Mouse (Mus musculus): ENCODE measurements around the gene Gm13084. TPM values are rescaled to one million over a fixed set of nuclear protein-coding genes. Genes with fewer than 3 reads are reported as not detected.
"Not testable (repeated sequence)": the region's sequence is repeated elsewhere in the genome, so short reads cannot be mapped to it uniquely, and the experiment has no call there.

Gm13084 gene
- not detected in 2 replicates for total RNA-seq (2017)

- no peak for ATAC-seq (replicated peaks in 1 of 2; ENCODE audit: insufficient read depth in 1 of 2, low FRiP score in 2 of 2, low TSS enrichment in 1 of 2, low read depth in 1 of 2, poor library complexity in 2 of 2, severe bottlenecking in 2 of 2)
Observed at GRCm38 (mm10) chr4:143815993-143816392, at the start of gene Gm13084. TSS of gene Gm13084 (minus strand) at chr4:143816093.

DNA sequence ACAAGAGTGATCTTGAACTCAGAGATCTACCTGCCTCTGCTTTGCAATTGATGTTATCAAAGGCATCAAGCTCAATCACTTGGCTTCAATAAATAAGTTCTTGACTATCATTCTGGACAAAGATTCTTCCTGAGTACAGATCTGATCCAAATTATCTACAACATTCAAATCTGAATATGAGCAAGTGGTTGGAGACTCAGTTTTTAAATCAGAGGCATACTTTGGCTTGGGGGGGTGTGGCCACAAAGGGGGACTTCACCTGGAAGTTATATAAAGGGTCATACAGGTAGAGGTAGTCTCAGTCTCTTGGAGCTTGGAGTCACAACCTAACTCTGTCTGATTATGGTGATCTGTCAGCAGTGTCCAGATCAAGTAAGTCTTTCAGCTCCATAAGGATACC, 30.3 kb upstream of the Gm13084 start, which contains the start of gene Gm13103:
Gene Gm13103 (plus strand): TSS at position 301 of the 400 bp plus-strand sequence.
- ATAC-seq (replicated peaks in 1 of 2; ENCODE audit: insufficient read depth in 1 of 2, low FRiP score in 2 of 2, low TSS enrichment in 1 of 2, low read depth in 1 of 2, poor library complexity in 2 of 2, severe bottlenecking in 2 of 2): not testable (repeated sequence)

DNA sequence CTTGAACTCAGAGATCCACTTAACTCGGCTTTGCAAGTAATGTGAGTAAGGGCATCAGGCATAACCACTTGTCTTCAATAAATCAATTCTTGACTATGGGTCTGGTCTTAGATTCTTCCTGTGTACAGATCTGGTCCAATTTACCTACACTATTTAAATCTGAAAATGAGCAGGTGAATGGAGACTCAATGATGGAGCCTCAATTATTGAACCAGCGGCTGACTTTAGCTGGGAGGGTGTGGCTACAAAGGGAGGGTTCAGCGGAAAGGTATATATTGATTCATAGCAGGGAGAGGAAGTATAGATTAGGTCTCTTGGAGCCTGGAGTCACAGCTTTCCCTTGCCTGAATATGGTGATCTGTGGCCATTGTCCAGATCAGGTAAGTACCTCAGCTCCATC, 26.8 kb downstream of the Gm13084 start, which contains the start of gene Gm13023:
Gene Gm13023 (plus strand): TSS at position 301 of the 400 bp plus-strand sequence.
- not testable (repeated sequence) for ATAC-seq (replicated peaks in 1 of 2; ENCODE audit: insufficient read depth in 1 of 2, low FRiP score in 2 of 2, low TSS enrichment in 1 of 2, low read depth in 1 of 2, poor library complexity in 2 of 2, severe bottlenecking in 2 of 2)

Other genes starting within 250 kb of the Gm13084 start
- not detected in 2 replicates for gene Gm13083, start 201.1 kb downstream of the Gm13084 start, total RNA-seq (2017)
- gene Gm13088, start 158.8 kb downstream of the Gm13084 start, total RNA-seq (2017): not detected in 2 replicates
- not detected in 2 replicates for gene Gm13089, start 113.4 kb downstream of the Gm13084 start, total RNA-seq (2017)
- not detected in 2 replicates for gene Gm13078, start 96.6 kb downstream of the Gm13084 start, total RNA-seq (2017)
- not detected in 2 replicates for gene Gm13023, start 26.7 kb downstream of the Gm13084 start, total RNA-seq (2017)
- not detected in 2 replicates for gene Gm13103, start 30.4 kb upstream of the Gm13084 start, total RNA-seq (2017)
- gene Pramef6, start 84.3 kb upstream of the Gm13084 start, total RNA-seq (2017): not detected in 2 replicates
- gene Pramef25, start 134.9 kb upstream of the Gm13084 start, total RNA-seq (2017): not detected in 2 replicates
- gene Gm13101, start 150.9 kb upstream of the Gm13084 start, total RNA-seq (2017): not detected in 2 replicates
- not detected in 2 replicates for gene Pramef17, start 178.3 kb upstream of the Gm13084 start, total RNA-seq (2017)
- gene Pramel4, start 243.0 kb upstream of the Gm13084 start, total RNA-seq (2017): not detected in 2 replicates